Mouse (Mus musculus) midbrain, embryonic 11.5 days (tissue): Measurements from ENCODE around the gene Slc25a27. TPM values are rescaled to one million over a fixed set of nuclear protein-coding genes. Genes with fewer than 3 reads are reported as not detected.

Experiments
- ATAC-seq: fragments of 200-750 bp; cut with Nextera tagmentation; 2 replicates; pipeline ENCODE4 v1.8.0; 2017; ENCODE audit warnings: moderate TSS enrichment, moderate library complexity; ENCODE audit not compliant: low FRiP score
- DNase-seq: peaks from one replicate; pipeline ENCODE4 v3.0.0; 2015; ENCODE audit warnings: low spot score; ENCODE audit errors: missing footprints
- H3K27ac ChIP-seq: fragments of 300-500 bp; sonication (generic); 2 replicates; pipeline ENCODE4 v1.5.1; 2014; ENCODE audit warnings: low read depth, low read length
- H3K27me3 ChIP-seq: fragments of 300-500 bp; sonication (generic); 2 replicates; pipeline ENCODE4 v1.6.1; 2014; ENCODE audit warnings: mild to moderate bottlenecking, low read length, moderate library complexity, mixed read lengths; ENCODE audit not compliant: control insufficient read depth, insufficient read depth
- H3K36me3 ChIP-seq: fragments of 300-500 bp; sonication (generic); 2 replicates; pipeline ENCODE4 v1.6.1; 2014; ENCODE audit warnings: mild to moderate bottlenecking, low read length, moderate library complexity, mixed read lengths; ENCODE audit not compliant: control insufficient read depth, insufficient read depth
- H3K4me1 ChIP-seq: fragments of 300-500 bp; sonication (generic); 2 replicates; pipeline ENCODE4 v1.6.1; 2014; ENCODE audit warnings: low read length; ENCODE audit not compliant: control insufficient read depth, insufficient read depth
- H3K4me2 ChIP-seq: fragments of 300-500 bp; sonication (generic); 2 replicates; pipeline ENCODE4 v1.6.1; 2014; ENCODE audit warnings: mild to moderate bottlenecking, moderate library complexity
- H3K4me3 ChIP-seq: fragments of 300-500 bp; sonication (generic); 2 replicates; pipeline ENCODE4 v1.5.1; 2014; ENCODE audit warnings: low read depth, low read length
- H3K9ac ChIP-seq: fragments of 300-500 bp; sonication (generic); 2 replicates; pipeline ENCODE4 v1.6.1; 2014; ENCODE audit warnings: low read length
- H3K9me3 ChIP-seq: fragments of 300-500 bp; sonication (generic); 2 replicates; pipeline ENCODE4 v1.6.1; 2016; ENCODE audit warnings: low read length; ENCODE audit not compliant: control insufficient read depth
- WGBS: fragments of 180-500 bp; shearing (Covaris S2); extraction: QIAGEN DNeasy Blood & Tissue Kit; methylation state at CpG from one replicate; pipeline ENCODE4 v1.1.7; 2014; 5-methylcytosine and 5-hydroxymethylcytosine counted together
- polyA plus RNA-seq: library from polyadenylated mRNA; unstranded; fragments of >200 nt; fragmentation: Nextera tagmentation; extraction: Ambion mirVana; gene quantifications from 2 replicates; pipeline ENCODE4 v1.2.1, GENCODE M21; 2014

Gene Slc25a27
- polyA plus RNA-seq, 1 experiment from 2014 or later = 26.8 TPM

DNA sequence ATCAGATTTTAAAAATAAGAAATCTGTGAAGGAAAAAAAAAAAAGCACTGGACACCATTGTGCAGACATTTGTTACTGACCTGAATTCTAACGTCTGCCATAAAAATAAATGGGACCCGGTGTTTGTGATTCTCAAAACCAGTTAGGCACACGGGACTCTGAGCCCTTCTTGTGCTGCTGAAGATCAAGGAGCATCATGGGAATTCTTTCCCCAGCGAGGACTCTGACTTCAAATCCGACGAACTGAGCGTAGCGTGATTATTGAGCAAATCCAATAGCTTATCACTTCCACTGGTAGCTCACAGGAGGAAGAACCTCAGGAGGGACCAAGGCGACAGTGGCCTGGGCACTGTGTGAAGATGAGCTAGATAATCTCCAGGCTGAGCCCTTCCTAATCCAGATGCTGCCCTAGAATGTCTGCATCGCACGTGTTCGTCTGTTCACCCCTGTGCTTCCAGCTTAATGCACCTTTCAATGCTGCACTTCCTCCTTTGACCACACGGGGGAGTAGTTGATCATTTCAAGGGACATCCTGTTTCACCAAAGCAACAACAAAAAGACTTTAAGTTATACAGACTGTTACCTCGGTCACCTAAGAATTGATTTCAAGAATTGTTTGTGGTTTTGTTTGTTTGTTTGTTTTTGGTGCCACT, 32.1 kb upstream of the Slc25a27 start:
- ATAC-seq = peak; percentile 76
- Histone ChIP-seq H3K4me1 (no peaks in the 10 kb centered on the region), H3K9ac (no peak overlapping the region), H3K36me3 (no peaks in the 10 kb centered on the region), H3K27ac (no peak overlapping the region), H3K4me2 (no peak overlapping the region), H3K27me3 (no peaks in the 10 kb centered on the region), H3K9me3 (no peaks in the 10 kb centered on the region), H3K4me3 (no peak overlapping the region)
- DNase-seq = peak; percentile 99
- WGBS = 39% methylated on average over 14 of the region's 14 CpGs

DNA sequence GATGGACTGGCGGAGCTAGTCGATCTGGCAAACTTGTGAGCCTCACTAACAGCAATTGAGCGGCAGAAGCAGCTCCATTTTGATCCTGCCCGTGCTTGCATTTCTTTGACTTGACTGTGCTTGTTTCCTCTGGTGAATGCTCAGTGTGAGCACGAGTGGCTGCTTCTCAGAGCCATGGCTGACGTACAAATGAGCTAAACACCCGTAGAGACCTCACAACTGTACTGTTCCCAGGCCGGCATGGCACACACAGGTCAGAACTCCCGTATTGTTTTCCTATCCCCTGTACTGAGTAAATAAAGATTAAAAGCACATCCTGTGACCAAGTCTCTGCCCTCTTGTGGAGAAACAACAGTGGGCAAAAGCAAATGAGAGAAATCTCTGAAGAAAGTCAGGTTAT, 22.6 kb upstream of the Slc25a27 start:
- Histone ChIP-seq H3K27ac (no peak overlapping the region), H3K4me2 (no peak overlapping the region), H3K9ac (no peak overlapping the region), H3K36me3 (peaks cover 2% of the 10 kb centered on the region; the same call in 1 of the 2 replicates), H3K4me3 (no peak overlapping the region), H3K9me3 (no peaks in the 10 kb centered on the region), H3K4me1 (no peaks in the 10 kb centered on the region), H3K27me3 (no peaks in the 10 kb centered on the region)
- peak; percentile 70 for DNase-seq
- 84% methylated on average over 9 of the region's 9 CpGs for WGBS
- no peak for ATAC-seq

DNA sequence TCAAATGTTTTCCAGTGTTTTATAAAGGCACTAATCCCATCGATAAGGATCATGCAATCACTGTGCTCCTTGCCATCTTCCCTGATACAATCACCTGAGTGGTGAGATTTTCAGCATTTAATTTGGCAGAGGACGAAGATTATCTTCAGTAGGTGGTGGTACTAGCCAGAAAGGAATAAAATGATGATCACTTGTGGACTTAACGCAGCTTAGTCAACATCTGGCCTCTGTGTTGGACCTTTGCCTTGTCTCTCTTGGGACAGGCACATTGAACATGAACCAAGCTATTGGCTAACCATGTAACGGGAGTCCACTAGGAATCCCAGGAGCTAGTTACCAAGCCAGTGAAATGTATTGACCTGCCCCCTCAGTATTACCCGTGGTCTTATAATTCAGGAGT, 17.6 kb upstream of the Slc25a27 start:
- H3K4me1 ChIP-seq = no peaks in the 10 kb centered on the region
- no peak overlapping the region for H3K27ac ChIP-seq
- H3K9me3 ChIP-seq = no peaks in the 10 kb centered on the region
- H3K27me3 ChIP-seq = no peaks in the 10 kb centered on the region
- no peak for ATAC-seq
- peaks cover 2% of the 10 kb centered on the region; the same call in 1 of the 2 replicates for H3K36me3 ChIP-seq
- WGBS = 85% methylated on average over 5 of the region's 5 CpGs
- no peak overlapping the region for H3K4me2 ChIP-seq
- no peak overlapping the region for H3K9ac ChIP-seq
- no peak overlapping the region for H3K4me3 ChIP-seq
- DNase-seq = no peak

DNA sequence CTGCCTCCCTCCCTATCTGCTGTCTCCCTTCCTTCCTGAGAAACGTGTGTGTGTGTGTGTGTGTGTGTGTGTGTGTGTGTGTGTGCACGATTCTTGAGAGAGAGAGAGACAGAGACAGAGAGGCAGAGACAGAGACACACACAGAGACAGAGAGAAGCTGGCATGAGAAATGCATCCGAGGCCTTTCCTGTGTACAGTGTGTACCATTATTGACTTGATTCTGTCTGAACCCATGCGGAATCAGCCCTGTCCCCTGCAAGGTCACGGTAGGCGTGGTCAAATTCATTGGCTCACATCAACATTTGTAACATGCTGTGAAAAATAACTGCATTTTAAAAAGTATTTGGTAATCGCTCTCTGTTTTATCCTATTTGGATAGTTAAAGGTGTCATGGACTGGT, 17.1 kb upstream of the Slc25a27 start:
- Histone ChIP-seq H3K4me3 (no peak overlapping the region), H3K9me3 (no peaks in the 10 kb centered on the region), H3K4me2 (no peak overlapping the region), H3K4me1 (no peaks in the 10 kb centered on the region), H3K27ac (no peak overlapping the region), H3K9ac (no peak overlapping the region), H3K27me3 (no peaks in the 10 kb centered on the region), H3K36me3 (peaks cover 2% of the 10 kb centered on the region; the same call in 1 of the 2 replicates)
- 90% methylated on average over 7 of the region's 7 CpGs for WGBS
- peak; percentile 67 for DNase-seq
- no peak for ATAC-seq

DNA sequence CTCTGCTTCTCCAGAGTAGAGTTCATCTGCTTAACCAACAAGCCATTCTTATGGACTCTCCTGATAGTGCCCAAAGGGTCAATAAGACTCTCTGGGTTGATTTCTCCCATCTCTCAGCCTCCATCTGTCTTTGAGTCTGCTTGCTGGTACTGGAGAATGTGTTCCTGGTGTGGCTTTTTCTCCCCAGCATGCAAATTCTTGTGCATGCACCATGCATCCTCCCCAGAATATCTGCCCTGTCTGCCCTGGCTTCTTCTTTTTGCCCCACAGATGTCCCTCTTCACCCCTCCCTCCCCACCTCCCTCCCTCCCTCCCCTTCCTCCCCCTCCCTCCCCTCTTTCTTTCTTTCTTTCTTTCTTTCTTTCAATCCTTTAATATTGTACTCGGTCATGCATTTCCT, 10.3 kb upstream of the Slc25a27 start:
- H3K9ac ChIP-seq = no peak overlapping the region
- no peak overlapping the region for H3K4me2 ChIP-seq
- H3K27ac ChIP-seq = no peak overlapping the region
- 78% methylated on average over 1 of the region's 1 CpGs for WGBS
- H3K9me3 ChIP-seq = no peaks in the 10 kb centered on the region
- DNase-seq (no peak), ATAC-seq (no peak)
- H3K27me3 ChIP-seq = no peaks in the 10 kb centered on the region
- no peak overlapping the region for H3K4me3 ChIP-seq
- no peaks in the 10 kb centered on the region for H3K4me1 ChIP-seq
- no peaks in the 10 kb centered on the region for H3K36me3 ChIP-seq

DNA sequence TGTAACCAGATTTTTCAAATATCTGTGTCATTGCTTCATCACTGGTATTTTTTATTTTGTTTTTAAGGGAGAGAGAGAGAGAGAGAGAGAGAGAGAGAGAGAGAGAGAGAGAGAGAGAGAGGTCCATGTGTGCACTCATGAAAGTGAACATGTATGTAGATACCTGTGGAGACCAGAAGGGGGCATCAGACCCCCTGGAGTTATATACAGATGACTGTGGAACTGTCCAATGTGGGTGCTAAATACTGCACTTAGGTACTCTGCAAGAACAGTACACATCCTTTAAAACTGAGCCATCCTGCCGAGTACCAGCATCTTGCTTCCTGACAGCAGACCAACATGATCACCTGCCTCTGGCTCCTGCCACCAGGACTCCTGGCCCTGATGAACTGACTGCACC, 9.2 kb upstream of the Slc25a27 start:
- Histone ChIP-seq H3K27me3 (no peaks in the 10 kb centered on the region), H3K36me3 (no peaks in the 10 kb centered on the region), H3K9ac (no peak overlapping the region), H3K4me2 (no peak overlapping the region), H3K4me3 (no peak overlapping the region), H3K4me1 (no peaks in the 10 kb centered on the region), H3K27ac (no peak overlapping the region), H3K9me3 (no peaks in the 10 kb centered on the region)
- DNase-seq = peak; percentile 67
- no peak for ATAC-seq
- 67% methylated on average over 1 of the region's 1 CpGs for WGBS

DNA sequence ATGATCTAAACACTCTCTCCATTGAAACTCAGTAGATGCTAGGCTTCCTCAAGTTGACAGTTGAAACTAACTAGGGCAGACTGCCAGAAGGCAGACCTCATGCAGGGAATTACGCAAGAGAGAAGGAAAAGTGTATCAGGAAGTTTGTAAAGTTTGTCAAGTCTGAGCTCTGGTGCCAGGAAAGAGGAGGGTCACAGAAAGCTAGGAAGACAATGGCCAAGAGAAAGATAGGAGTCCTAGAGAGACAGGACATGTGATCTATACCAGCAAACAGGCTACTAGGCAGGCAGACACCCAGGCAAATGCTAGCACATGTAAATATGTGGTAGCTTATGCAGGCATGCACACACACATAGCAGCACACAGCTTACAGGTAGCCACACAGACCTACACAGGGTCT, 8.2 kb upstream of the Slc25a27 start:
- Histone ChIP-seq H3K4me2 (no peak overlapping the region), H3K27me3 (no peaks in the 10 kb centered on the region), H3K9ac (no peak overlapping the region), H3K27ac (no peak overlapping the region), H3K4me3 (no peak overlapping the region), H3K36me3 (no peaks in the 10 kb centered on the region), H3K9me3 (no peaks in the 10 kb centered on the region), H3K4me1 (no peaks in the 10 kb centered on the region)
- ATAC-seq = no peak
- WGBS = 86% methylated on average over 1 of the region's 1 CpGs
- peak; percentile 21 for DNase-seq

DNA sequence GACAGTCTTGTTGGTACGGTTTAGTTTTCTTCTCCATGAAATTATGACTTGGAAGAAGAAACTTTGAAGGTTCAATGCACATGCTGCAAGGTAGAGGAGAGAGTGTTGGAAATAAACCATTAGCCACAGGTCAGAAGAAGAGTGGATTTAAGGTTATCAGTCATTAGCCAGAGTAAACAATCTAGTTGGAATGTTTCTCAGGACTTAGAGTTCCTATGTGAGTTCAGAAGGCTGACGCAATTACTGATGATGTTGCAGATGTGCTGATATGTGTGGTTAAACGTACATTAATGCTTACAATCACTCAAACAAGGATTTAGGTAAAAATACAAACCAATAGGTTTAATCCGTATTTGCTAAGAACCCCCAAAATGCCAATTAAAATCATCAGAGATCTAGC, 4.9 kb upstream of the Slc25a27 start:
- H3K27ac ChIP-seq = no peak overlapping the region
- no peak overlapping the region for H3K4me2 ChIP-seq
- ATAC-seq (no peak), DNase-seq (peak; percentile 69)
- H3K4me3 ChIP-seq = no peak overlapping the region
- WGBS = 91% methylated on average over 4 of the region's 4 CpGs
- H3K4me1 ChIP-seq = no peaks in the 10 kb centered on the region; the same call in 1 of the 2 replicates
- H3K27me3 ChIP-seq = no peaks in the 10 kb centered on the region
- H3K9ac ChIP-seq = no peak overlapping the region
- H3K9me3 ChIP-seq = no peaks in the 10 kb centered on the region
- no peaks in the 10 kb centered on the region for H3K36me3 ChIP-seq

DNA sequence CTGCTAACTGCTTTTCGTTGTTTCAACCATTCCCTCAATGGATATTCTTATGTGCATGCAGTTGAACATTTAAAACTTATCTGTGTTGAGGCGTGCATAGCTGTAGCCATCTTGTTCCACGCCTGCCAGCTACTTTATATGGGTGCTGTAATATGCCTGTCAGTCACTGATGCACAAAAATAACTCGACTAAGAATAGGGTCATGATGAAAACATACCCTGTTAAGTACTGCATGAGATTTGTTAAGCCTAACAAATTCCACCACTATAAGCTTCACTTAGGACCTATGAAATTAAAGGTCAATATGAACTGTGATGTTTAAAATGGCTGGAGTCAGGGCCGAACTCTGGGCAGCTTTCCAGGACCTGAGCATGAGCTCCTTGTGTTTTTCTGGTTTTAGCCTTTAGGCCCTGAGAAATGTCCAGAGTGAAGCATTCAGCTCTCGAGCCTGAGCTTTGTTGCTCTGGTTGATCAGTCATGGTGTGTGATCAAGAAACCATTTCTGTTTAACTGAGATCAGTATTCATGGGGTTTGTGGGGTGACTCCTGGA, 2.2 kb upstream of the Slc25a27 start:
- no peaks in the 10 kb centered on the region for H3K36me3 ChIP-seq
- H3K9me3 ChIP-seq = no peaks in the 10 kb centered on the region
- DNase-seq = peak; percentile 67
- H3K27me3 ChIP-seq = no peaks in the 10 kb centered on the region
- no peak overlapping the region for H3K27ac ChIP-seq
- H3K4me2 ChIP-seq = peak overlapping the region; percentile 14; the same call in 1 of the 2 replicates
- peaks cover 12% of the 10 kb centered on the region for H3K4me1 ChIP-seq
- 77% methylated on average over 6 of the region's 6 CpGs for WGBS
- no peak for ATAC-seq
- H3K4me3 ChIP-seq = no peak overlapping the region; the same call in 1 of the 2 replicates
- H3K9ac ChIP-seq = no peak overlapping the region
